8 mouse cellular contexts compared by ENCODE assay signal in the genomic region with DNA sequence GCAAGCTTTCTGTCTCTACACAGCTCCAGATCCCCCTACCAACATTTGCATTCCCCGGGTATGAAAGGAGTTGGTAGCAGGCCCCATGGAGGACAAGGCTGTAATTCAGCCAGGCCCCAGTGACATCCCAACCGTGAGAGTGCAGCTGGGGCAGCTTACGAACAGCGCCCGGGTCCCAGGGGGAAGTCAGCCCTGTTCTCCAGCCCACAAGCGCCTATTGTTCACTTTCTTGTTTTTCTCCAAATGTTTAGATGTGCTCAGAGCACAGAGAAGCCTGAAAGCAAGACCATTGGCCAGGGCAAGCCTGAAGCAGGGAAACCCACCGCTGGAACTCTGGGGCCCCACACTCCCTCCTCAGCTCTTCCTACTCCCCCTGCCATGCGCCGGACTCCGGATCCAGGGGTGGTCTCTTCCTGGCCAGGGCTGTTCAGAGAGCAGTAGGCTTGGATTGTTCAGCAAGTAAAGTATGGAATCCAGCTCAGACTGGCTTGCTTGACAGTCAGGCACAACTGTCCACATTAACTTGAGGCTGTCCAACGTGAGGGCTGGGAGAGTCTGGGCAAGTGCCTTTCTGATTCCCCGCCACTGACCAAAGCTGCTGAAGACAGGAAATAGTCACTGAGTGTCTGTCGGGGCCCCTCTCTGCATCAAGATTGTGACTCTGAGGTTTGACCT.
DNase-seq lines count a peak whose midpoint lies in the region; ATAC-seq and TF ChIP-seq lines count a peak whose summit lies in the region.

No protein-coding gene starts in this region.

- WGBS in kidney, embryonic 16.5 days, result 18% methylated on average over 13 of the region's 13 CpGs
- 33% methylated on average over 13 of the region's 13 CpGs for whole genome bisulfite sequencing in intestine, embryonic 16.5 days

- H3K4me3 ChIP-seq in kidney, embryonic 16.5 days (ENCODE audit: low read length), result no peak overlapping the region
- H3K4me3 ChIP-seq in cortical plate, adult 2 months (ENCODE audit: insufficient read depth, low read length), result no peak overlapping the region
- no peak overlapping the region for H3K4me3 ChIP-seq in intestine, embryonic 16.5 days (ENCODE audit: low read length)

- H3K4me1 ChIP-seq in kidney, embryonic 16.5 days (ENCODE audit: insufficient read depth, low read length), result peaks cover 64% of the 10 kb centered on the region
- peaks cover 6% of the 10 kb centered on the region; the same call in 1 of the 2 replicates for H3K4me1 ChIP-seq in cortical plate, adult 2 months (ENCODE audit: control insufficient read depth, insufficient read depth, low read length)
- peaks cover 51% of the 10 kb centered on the region for H3K4me1 ChIP-seq in intestine, embryonic 16.5 days (ENCODE audit: control insufficient read depth, insufficient read depth, low read length)

- TF ChIP-seq CTCF in cortical plate, adult 2 months (IDR thresholded peaks at IDR 0.05; ENCODE audit: extremely low read depth, insufficient read depth, low read length), result no peak

- DNase-seq in kidney, adult 8-10 months, result no peak
- peak; percentile 72 to 73 for DNase-seq in heart, adult 18-20 months
- peak; percentile 75 for DNase-seq in mesoderm, embryonic 11.5 days (ENCODE audit: low read depth, low spot score)
- DNase-seq in c-Kit-positive CD71-positive TER-119-positive erythroid progenitor cells, embryonic 14.5 days (ENCODE audit: low spot score), result no peak
- DNase-seq in thymus, postnatal 10 days (ENCODE audit: low spot score in 2 of 2), result no peak

- H3K27me3 ChIP-seq in kidney, embryonic 16.5 days (ENCODE audit: insufficient read depth, low read length), result no peaks in the 10 kb centered on the region
- no peaks in the 10 kb centered on the region for H3K27me3 ChIP-seq in intestine, embryonic 16.5 days (replicated peaks; ENCODE audit: control insufficient read depth, insufficient read depth, low read length)

- H3K9me3 ChIP-seq in kidney, embryonic 16.5 days (ENCODE audit: low read length), result no peaks in the 10 kb centered on the region
- H3K9me3 ChIP-seq in intestine, embryonic 16.5 days (ENCODE audit: control insufficient read depth, low read length), result no peaks in the 10 kb centered on the region

- H3K36me3 ChIP-seq in kidney, embryonic 16.5 days (ENCODE audit: insufficient read depth, low read length), result no peaks in the 10 kb centered on the region
- H3K36me3 ChIP-seq in intestine, embryonic 16.5 days (ENCODE audit: control insufficient read depth, insufficient read depth, low read length), result no peaks in the 10 kb centered on the region

- peak overlapping the region; percentile 58 for H3K9ac ChIP-seq in kidney, embryonic 16.5 days (replicated peaks; ENCODE audit: low read length)
- peak overlapping the region; percentile 53 for H3K9ac ChIP-seq in intestine, embryonic 16.5 days (ENCODE audit: low read depth, low read length)

- ATAC-seq in kidney, embryonic 16.5 days (ENCODE audit: low FRiP score, low TSS enrichment), result peak; percentile 25; the same call in 1 of the 2 replicates
- peak; percentile 41 for ATAC-seq in intestine, embryonic 16.5 days

- no peak overlapping the region for H3K4me2 ChIP-seq in kidney, embryonic 16.5 days (replicated peaks; ENCODE audit: low read depth, low read length)
- H3K4me2 ChIP-seq in intestine, embryonic 16.5 days (ENCODE audit: low read depth, low read length), result 0 out of 2 replicates have a peak overlapping the region, but pooled peaks have one; percentile 9

- TF ChIP-seq POLR2A in cortical plate, adult 2 months (IDR thresholded peaks at IDR 0.05; ENCODE audit: extremely low read depth, insufficient read depth, low read length), result no peak

- peak overlapping the region; percentile 91 for H3K27ac ChIP-seq in kidney, embryonic 16.5 days (ENCODE audit: low read length)
- H3K27ac ChIP-seq in cortical plate, adult 2 months (ENCODE audit: insufficient read depth, low read length), result peak overlapping the region; percentile 94
- H3K27ac ChIP-seq in intestine, embryonic 16.5 days (ENCODE audit: low read length), result peak overlapping the region; percentile 88

Comparison
In these comparisons a context has a peak if more than half of its experiments do, and no peak if none do; other contexts are left out.
1. DNase-seq: peak in heart, adult 18-20 months (2 of 2) and mesoderm, embryonic 11.5 days (single experiment); none in kidney, adult 8-10 months (0 of 2), c-Kit-positive CD71-positive TER-119-positive erythroid progenitor cells, embryonic 14.5 days (single experiment) and thymus, postnatal 10 days (0 of 2).
2. Peak in every context shown above with its lines, with median percentiles within 50 percentile points of each other: H3K27ac ChIP-seq.